ENCODE assay signal across 15 mouse cellular contexts in the genomic region with DNA sequence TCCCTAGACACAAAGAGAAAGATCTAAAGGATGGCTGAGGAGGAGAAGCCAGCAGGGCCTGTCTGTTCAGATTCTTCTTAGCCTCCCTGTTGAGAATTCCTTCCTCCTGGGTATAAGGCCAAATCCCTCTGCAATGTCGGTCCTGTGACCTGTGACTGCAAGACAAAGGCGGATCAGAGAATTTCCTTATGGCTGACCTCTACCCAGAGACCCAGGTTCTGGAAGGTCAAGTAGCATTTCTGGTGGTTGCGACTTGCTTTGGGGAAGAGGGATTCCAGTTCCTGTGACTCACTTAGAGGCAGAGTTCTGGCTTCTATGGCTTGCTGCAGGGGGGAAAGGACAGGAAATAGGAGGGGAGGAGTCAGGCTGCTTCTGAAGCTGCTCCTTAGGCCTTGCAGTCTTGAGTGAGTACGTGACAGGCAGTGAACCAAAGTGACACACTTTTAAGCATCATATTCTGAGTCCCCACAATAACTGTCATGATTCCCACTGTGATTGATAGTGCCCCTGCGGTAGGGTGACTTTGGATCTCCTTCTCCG.
A peak's percentile ranks its signal among the peaks of the same experiment; 100 is the strongest.
DNase-seq lines count a peak whose midpoint lies in the region; ATAC-seq and TF ChIP-seq lines count a peak whose summit lies in the region.
"Had no signal": no experiment of that assay in that cellular context is flagged by ENCODE, and none has a peak within 500 bp of the region (broad histone marks: within the 10 kb centered on the region; RNA-seq: fewer than 3 reads in every experiment).

No protein-coding gene starts in this region.

- DNase-seq in neural tube, embryonic 10.5 days (ENCODE audit: extremely low spot score, low spot score), result peak; percentile 14
- peak; percentile 59 for DNase-seq in ZHBTc4 (ENCODE audit: low read depth, low spot score)
- peak; percentile 67 for DNase-seq in naive thymus-derived CD4-positive, alpha-beta T cell, adult 2 months (ENCODE audit: low read depth)
- DNase-seq in cerebellum, postnatal 10 days, result no peak
- no peak for DNase-seq in liver, postnatal 0 days
- DNase-seq: cerebellum, adult 18-20 months; gastrocnemius, postnatal 36 days; kidney, adult 2 months had no signal

- H3K4me3 ChIP-seq in neural tube, embryonic 15.5 days (replicated peaks), result no peak overlapping the region
- H3K4me3 ChIP-seq in liver, postnatal 0 days (ENCODE audit: low read depth, low read length), result no peak overlapping the region
- no peak overlapping the region for H3K4me3 ChIP-seq in forebrain, embryonic 12.5 days (replicated peaks)
- H3K4me3 ChIP-seq in heart, embryonic 12.5 days, result no peak overlapping the region
- H3K4me3 ChIP-seq: embryonic facial prominence, embryonic 12.5 days; hindbrain, embryonic 12.5 days; layer of hippocampus, adult 2 months had no signal

- 45% methylated on average over 6 of the region's 6 CpGs for WGBS in neural tube, embryonic 15.5 days
- 44% methylated on average over 6 of the region's 6 CpGs for WGBS in liver, postnatal 0 days (ENCODE audit: insufficient replicate concordance)
- 51% methylated on average over 6 of the region's 6 CpGs for WGBS in forebrain, embryonic 12.5 days
- WGBS in heart, embryonic 12.5 days, result 45% methylated on average over 6 of the region's 6 CpGs

- H3K4me1 ChIP-seq in neural tube, embryonic 15.5 days, result no peaks in the 10 kb centered on the region
- no peaks in the 10 kb centered on the region for H3K4me1 ChIP-seq in liver, postnatal 0 days (ENCODE audit: insufficient read depth)
- H3K4me1 ChIP-seq in forebrain, embryonic 12.5 days, result no peaks in the 10 kb centered on the region
- no peaks in the 10 kb centered on the region for H3K4me1 ChIP-seq in heart, embryonic 12.5 days (replicated peaks)
- H3K4me1 ChIP-seq: embryonic facial prominence, embryonic 12.5 days; hindbrain, embryonic 12.5 days had no signal

- no peak for TF ChIP-seq CTCF in liver, postnatal 0 days (IDR thresholded peaks at IDR 0.05; ENCODE audit: low read depth)

- ATAC-seq in neural tube, embryonic 15.5 days (ENCODE audit: low FRiP score), result no peak
- no peak for ATAC-seq in liver, postnatal 0 days
- ATAC-seq in forebrain, embryonic 12.5 days (ENCODE audit: low FRiP score), result no peak
- no peak for ATAC-seq in heart, embryonic 12.5 days (ENCODE audit: insufficient number of reproducible peaks, low FRiP score)

- no peak overlapping the region for H3K4me2 ChIP-seq in neural tube, embryonic 15.5 days
- no peak overlapping the region for H3K4me2 ChIP-seq in liver, postnatal 0 days (ENCODE audit: low read depth, low read length)
- H3K4me2 ChIP-seq in forebrain, embryonic 12.5 days, result no peak overlapping the region
- no peak overlapping the region for H3K4me2 ChIP-seq in heart, embryonic 12.5 days
- H3K4me2 ChIP-seq: embryonic facial prominence, embryonic 12.5 days; hindbrain, embryonic 12.5 days had no signal

- no peak overlapping the region for H3K9ac ChIP-seq in neural tube, embryonic 15.5 days (replicated peaks)
- H3K9ac ChIP-seq in liver, postnatal 0 days (replicated peaks), result no peak overlapping the region
- no peak overlapping the region for H3K9ac ChIP-seq in forebrain, embryonic 12.5 days
- no peak overlapping the region for H3K9ac ChIP-seq in heart, embryonic 12.5 days
- H3K9ac ChIP-seq: embryonic facial prominence, embryonic 12.5 days; hindbrain, embryonic 12.5 days had no signal

- no peaks in the 10 kb centered on the region for H3K9me3 ChIP-seq in neural tube, embryonic 15.5 days (replicated peaks)
- no peaks in the 10 kb centered on the region for H3K9me3 ChIP-seq in liver, postnatal 0 days (ENCODE audit: low read length)
- no peaks in the 10 kb centered on the region for H3K9me3 ChIP-seq in forebrain, embryonic 12.5 days
- H3K9me3 ChIP-seq in heart, embryonic 12.5 days (replicated peaks), result no peaks in the 10 kb centered on the region
- H3K9me3 ChIP-seq: embryonic facial prominence, embryonic 12.5 days; hindbrain, embryonic 12.5 days had no signal

- H3K36me3 ChIP-seq in neural tube, embryonic 15.5 days, result no peaks in the 10 kb centered on the region
- no peaks in the 10 kb centered on the region for H3K36me3 ChIP-seq in liver, postnatal 0 days (replicated peaks; ENCODE audit: insufficient read depth, low read length)
- no peaks in the 10 kb centered on the region for H3K36me3 ChIP-seq in forebrain, embryonic 12.5 days (replicated peaks)
- no peaks in the 10 kb centered on the region for H3K36me3 ChIP-seq in heart, embryonic 12.5 days
- H3K36me3 ChIP-seq: embryonic facial prominence, embryonic 12.5 days; hindbrain, embryonic 12.5 days had no signal

- H3K27ac ChIP-seq in neural tube, embryonic 15.5 days (replicated peaks), result no peak overlapping the region
- no peak overlapping the region for H3K27ac ChIP-seq in liver, postnatal 0 days (ENCODE audit: low read depth)
- no peak overlapping the region for H3K27ac ChIP-seq in forebrain, embryonic 12.5 days
- H3K27ac ChIP-seq in heart, embryonic 12.5 days (ENCODE audit: poor library complexity, severe bottlenecking), result no peak overlapping the region
- H3K27ac ChIP-seq: embryonic facial prominence, embryonic 12.5 days; hindbrain, embryonic 12.5 days; layer of hippocampus, adult 2 months; stomach, postnatal 0 days had no signal

- TF ChIP-seq EP300 in liver, postnatal 0 days (IDR thresholded peaks at IDR 0.05; ENCODE audit: low read depth), result no peak

- H3K27me3 ChIP-seq in neural tube, embryonic 15.5 days (replicated peaks), result no peaks in the 10 kb centered on the region
- no peaks in the 10 kb centered on the region for H3K27me3 ChIP-seq in liver, postnatal 0 days (ENCODE audit: insufficient read depth, low read length)
- H3K27me3 ChIP-seq in forebrain, embryonic 12.5 days, result no peaks in the 10 kb centered on the region
- H3K27me3 ChIP-seq in heart, embryonic 12.5 days (replicated peaks), result no peaks in the 10 kb centered on the region
- H3K27me3 ChIP-seq: embryonic facial prominence, embryonic 12.5 days; hindbrain, embryonic 12.5 days had no signal

Comparison
In these comparisons a context has a peak if more than half of its experiments do, and no peak if none do; other contexts are left out.
1. DNase-seq: peak in neural tube, embryonic 10.5 days (single experiment), ZHBTc4 (single experiment) and naive thymus-derived CD4-positive, alpha-beta T cell, adult 2 months (single experiment); none in cerebellum, postnatal 10 days (0 of 2) and liver, postnatal 0 days (single experiment).